Mouse (Mus musculus) heart, adult 18-20 months (tissue): ENCODE measurements at regions not wholly inside any gene's neighbourhood (a gene's known extent, or its start where the extent isn't known, plus 50 kb on each side); places are given as distances from the start of the nearest gene placed in this dataset.

Source experiments
- DNase-seq, 2 experiments: peaks; one replicate each; pipeline ENCODE4 v3.0.0; 2021 to 2022; ENCODE audit warnings: mixed read lengths in 1 of 2

GRCm38 (mm10) chr14:58678126-58678656 lies 464.5 kb downstream of the 1700129C05Rik start:
- no peak for DNase-seq

- DNase-seq: no peak
Observed at GRCm38 (mm10) chr14:58675146-58675545, 467.5 kb downstream of the 1700129C05Rik start.

- DNase-seq: peak in 1 of 2 experiments; percentile 2
Observed at GRCm38 (mm10) chr14:58663946-58664345, 478.7 kb downstream of the 1700129C05Rik start.

GRCm38 (mm10) chr14:58662601-58663000 lies 480.1 kb downstream of the 1700129C05Rik start:
- no peak for DNase-seq

GRCm38 (mm10) chr14:58661416-58661815 lies 481.3 kb downstream of the 1700129C05Rik start:
- no peak for DNase-seq

- no peak for DNase-seq
Observed at GRCm38 (mm10) chr14:58657263-58657662, 485.4 kb downstream of the 1700129C05Rik start.

- DNase-seq: no peak
Observed at GRCm38 (mm10) chr14:58656935-58657238, 485.8 kb downstream of the 1700129C05Rik start.

GRCm38 (mm10) chr14:58656212-58656934 lies 486.3 kb downstream of the 1700129C05Rik start:
- no peak for DNase-seq

GRCm38 (mm10) chr14:58653026-58653425 lies 489.7 kb downstream of the 1700129C05Rik start:
- DNase-seq: no peak

- no peak for DNase-seq
Observed at GRCm38 (mm10) chr14:58652004-58652403, 490.7 kb downstream of the 1700129C05Rik start.

GRCm38 (mm10) chr14:58651210-58651609 lies 491.5 kb downstream of the 1700129C05Rik start:
- DNase-seq: no peak

GRCm38 (mm10) chr14:58638337-58638696 lies 504.4 kb downstream of the 1700129C05Rik start:
- no peak for DNase-seq

- no peak for DNase-seq
Observed at GRCm38 (mm10) chr14:58637405-58638336, 505.0 kb downstream of the 1700129C05Rik start.

GRCm38 (mm10) chr14:58631221-58631620 lies 511.5 kb downstream of the 1700129C05Rik start:
- DNase-seq: no peak

- no peak for DNase-seq
Observed at GRCm38 (mm10) chr14:58628266-58628665, 514.4 kb downstream of the 1700129C05Rik start.

- DNase-seq: peak; percentile 31 to 54
Observed at GRCm38 (mm10) chr14:58626506-58627256, 516.0 kb downstream of the 1700129C05Rik start.

- DNase-seq: no peak
Observed at GRCm38 (mm10) chr14:58620186-58620585, 522.5 kb downstream of the 1700129C05Rik start.

- no peak for DNase-seq
Observed at GRCm38 (mm10) chr14:58617656-58618055, 525.0 kb downstream of the 1700129C05Rik start.

GRCm38 (mm10) chr14:58608216-58608615 lies 534.5 kb downstream of the 1700129C05Rik start:
- peak; percentile 31 to 52 for DNase-seq

- DNase-seq: peak; percentile 58 to 64
Observed at GRCm38 (mm10) chr14:58607734-58608133, 535.0 kb downstream of the 1700129C05Rik start.

GRCm38 (mm10) chr14:58605529-58605928 lies 535.2 kb downstream of the Fgf9 start:
- DNase-seq: no peak

- no peak for DNase-seq
Observed at GRCm38 (mm10) chr14:58598867-58599266, 528.5 kb downstream of the Fgf9 start.
